Mouse (Mus musculus): ENCODE measurements around the gene Usp30. TPM values are rescaled to one million over a fixed set of nuclear protein-coding genes. Genes with fewer than 3 reads are reported as not detected.

Gene Usp30
- polyA plus RNA-seq, 1 experiment from 2014 or later, result 16.4 TPM

- Histone ChIP-seq H3K9me3 (peaks cover 4% of the 10 kb centered on the region; the same call in 1 of the 2 replicates), H3K36me3 (no peaks in the 10 kb centered on the region), H3K4me1 (no peaks in the 10 kb centered on the region), H3K4me2 (no peak overlapping the region), H3K27ac (no peak overlapping the region), H3K27me3 (no peaks in the 10 kb centered on the region), H3K4me3 (no peak overlapping the region), H3K9ac (no peak overlapping the region)
- ATAC-seq (ENCODE audit: insufficient number of reproducible peaks, insufficient read depth, low FRiP score, low TSS enrichment, low read depth), result no peak
- 82% methylated on average over 9 of the region's 9 CpGs for WGBS
Observed at GRCm38 (mm10) chr5:114067543-114067942, 2.3 kb downstream of the Usp30 start.

DNA sequence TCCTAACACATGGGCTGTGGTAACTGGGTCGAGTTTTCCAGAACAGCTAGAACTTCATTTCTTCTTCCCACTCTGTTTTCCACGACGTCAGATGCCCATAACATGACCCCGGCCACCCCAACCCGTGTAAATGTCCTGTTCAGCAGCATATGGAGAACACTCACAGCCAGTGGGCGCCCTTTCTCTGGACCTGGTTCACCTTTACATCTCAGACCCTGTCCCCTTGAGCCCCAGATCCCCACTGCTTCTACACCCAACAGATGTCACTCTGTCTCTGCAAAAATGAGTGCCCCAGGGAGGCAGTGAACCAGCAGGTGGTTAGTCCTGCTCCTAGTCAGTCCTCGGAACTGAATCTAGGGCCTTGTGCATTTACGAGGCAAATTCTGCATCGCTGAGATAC, 2.7 kb downstream of the Usp30 start:
- no peak overlapping the region for H3K9ac ChIP-seq
- no peaks in the 10 kb centered on the region for H3K27me3 ChIP-seq
- no peaks in the 10 kb centered on the region for H3K36me3 ChIP-seq
- H3K4me2 ChIP-seq, result no peak overlapping the region
- WGBS, result 77% methylated on average over 9 of the region's 9 CpGs
- ATAC-seq (ENCODE audit: insufficient number of reproducible peaks, insufficient read depth, low FRiP score, low TSS enrichment, low read depth), result no peak
- H3K27ac ChIP-seq, result no peak overlapping the region
- peaks cover 4% of the 10 kb centered on the region; the same call in 1 of the 2 replicates for H3K9me3 ChIP-seq
- no peaks in the 10 kb centered on the region for H3K4me1 ChIP-seq
- H3K4me3 ChIP-seq, result no peak overlapping the region

DNA sequence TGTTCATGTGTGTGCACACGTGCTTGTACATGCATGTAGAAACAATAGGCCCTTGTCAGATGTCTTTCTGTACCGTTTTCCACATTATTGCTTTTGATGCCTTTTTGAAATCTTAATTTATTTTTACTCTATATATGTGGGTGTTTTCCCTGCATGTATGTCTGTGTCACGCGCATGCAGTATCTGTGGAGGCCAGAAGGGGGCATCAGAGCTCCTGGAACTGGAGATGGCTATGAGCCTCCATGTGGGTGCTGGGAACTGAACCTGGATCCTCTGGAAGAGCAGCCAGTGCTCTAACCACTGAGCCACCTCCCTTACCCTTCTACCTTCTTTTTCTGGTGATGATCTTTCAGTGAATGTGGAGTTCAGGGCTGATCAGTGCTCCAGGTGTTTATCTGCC, 5.6 kb downstream of the Usp30 start:
- no peak for ATAC-seq (ENCODE audit: insufficient number of reproducible peaks, insufficient read depth, low FRiP score, low TSS enrichment, low read depth)
- no peaks in the 10 kb centered on the region for H3K4me1 ChIP-seq
- no peak overlapping the region for H3K27ac ChIP-seq
- no peaks in the 10 kb centered on the region for H3K36me3 ChIP-seq
- no peaks in the 10 kb centered on the region for H3K27me3 ChIP-seq
- no peak overlapping the region for H3K4me3 ChIP-seq
- peaks cover 4% of the 10 kb centered on the region; the same call in 1 of the 2 replicates for H3K9me3 ChIP-seq
- H3K9ac ChIP-seq, result no peak overlapping the region
- WGBS, result 94% methylated on average over 4 of the region's 4 CpGs
- no peak overlapping the region for H3K4me2 ChIP-seq

- H3K27ac ChIP-seq, result no peak overlapping the region
Observed at GRCm38 (mm10) chr5:114072262-114072661, 7.0 kb downstream of the Usp30 start.

GRCm38 (mm10) chr5:114077009-114077408, 11.7 kb downstream of the Usp30 start:
- no peak for ATAC-seq (ENCODE audit: insufficient number of reproducible peaks, insufficient read depth, low FRiP score, low TSS enrichment, low read depth)
- no peaks in the 10 kb centered on the region for H3K9me3 ChIP-seq
- no peak overlapping the region for H3K4me3 ChIP-seq
- no peak overlapping the region for H3K9ac ChIP-seq
- 67% methylated on average over 8 of the region's 8 CpGs for WGBS
- no peak overlapping the region for H3K4me2 ChIP-seq
- no peak overlapping the region for H3K27ac ChIP-seq
- no peaks in the 10 kb centered on the region for H3K4me1 ChIP-seq
- H3K36me3 ChIP-seq, result no peaks in the 10 kb centered on the region
- H3K27me3 ChIP-seq, result no peaks in the 10 kb centered on the region

More at GRCm38 (mm10) chr5:114072262-114072661, 7.0 kb downstream of the Usp30 start:
- H3K4me2 ChIP-seq, result no peak overlapping the region
- whole genome bisulfite sequencing, result 49% methylated on average over 2 of the region's 2 CpGs
- H3K36me3 ChIP-seq, result no peaks in the 10 kb centered on the region
- no peaks in the 10 kb centered on the region for H3K27me3 ChIP-seq
- H3K9ac ChIP-seq, result no peak overlapping the region
- ATAC-seq (ENCODE audit: insufficient number of reproducible peaks, insufficient read depth, low FRiP score, low TSS enrichment, low read depth), result no peak
- no peaks in the 10 kb centered on the region for H3K4me1 ChIP-seq
- peaks cover 4% of the 10 kb centered on the region; the same call in 1 of the 2 replicates for H3K9me3 ChIP-seq
- no peak overlapping the region for H3K4me3 ChIP-seq

GRCm38 (mm10) chr5:114085501-114085900, 20.2 kb downstream of the Usp30 start:
- Histone ChIP-seq H3K36me3 (no peaks in the 10 kb centered on the region), H3K9ac (no peak overlapping the region), H3K27me3 (no peaks in the 10 kb centered on the region), H3K4me1 (no peaks in the 10 kb centered on the region), H3K4me3 (no peak overlapping the region), H3K4me2 (no peak overlapping the region), H3K9me3 (no peaks in the 10 kb centered on the region), H3K27ac (no peak overlapping the region)
- 82% methylated on average over 14 of the region's 14 CpGs for WGBS
- ATAC-seq (ENCODE audit: insufficient number of reproducible peaks, insufficient read depth, low FRiP score, low TSS enrichment, low read depth), result no peak

- peaks cover 6% of the 10 kb centered on the region; the same call in 1 of the 2 replicates for H3K4me1 ChIP-seq
- ATAC-seq (ENCODE audit: insufficient number of reproducible peaks, insufficient read depth, low FRiP score, low TSS enrichment, low read depth), result no peak
- no peaks in the 10 kb centered on the region for H3K27me3 ChIP-seq
- no peak overlapping the region for H3K27ac ChIP-seq
- no peaks in the 10 kb centered on the region for H3K9me3 ChIP-seq
- H3K4me2 ChIP-seq, result no peak overlapping the region
- H3K9ac ChIP-seq, result no peak overlapping the region
- WGBS, result 61% methylated on average over 12 of the region's 12 CpGs
- no peak overlapping the region for H3K4me3 ChIP-seq
- H3K36me3 ChIP-seq, result no peaks in the 10 kb centered on the region
Observed at GRCm38 (mm10) chr5:114087875-114088480, 22.7 kb downstream of the Usp30 start.

GRCm38 (mm10) chr5:114090421-114091013, 25.3 kb downstream of the Usp30 start:
- Histone ChIP-seq H3K9ac (no peak overlapping the region), H3K4me2 (peak overlapping the region; percentile 62), H3K36me3 (no peaks in the 10 kb centered on the region), H3K27ac (no peak overlapping the region), H3K4me1 (peaks cover 6% of the 10 kb centered on the region; the same call in 1 of the 2 replicates), H3K27me3 (no peaks in the 10 kb centered on the region), H3K4me3 (peak overlapping the region; percentile 33), H3K9me3 (no peaks in the 10 kb centered on the region)
- ATAC-seq (ENCODE audit: insufficient number of reproducible peaks, insufficient read depth, low FRiP score, low TSS enrichment, low read depth), result no peak
- 15% methylated on average over 7 of the region's 7 CpGs for WGBS

DNA sequence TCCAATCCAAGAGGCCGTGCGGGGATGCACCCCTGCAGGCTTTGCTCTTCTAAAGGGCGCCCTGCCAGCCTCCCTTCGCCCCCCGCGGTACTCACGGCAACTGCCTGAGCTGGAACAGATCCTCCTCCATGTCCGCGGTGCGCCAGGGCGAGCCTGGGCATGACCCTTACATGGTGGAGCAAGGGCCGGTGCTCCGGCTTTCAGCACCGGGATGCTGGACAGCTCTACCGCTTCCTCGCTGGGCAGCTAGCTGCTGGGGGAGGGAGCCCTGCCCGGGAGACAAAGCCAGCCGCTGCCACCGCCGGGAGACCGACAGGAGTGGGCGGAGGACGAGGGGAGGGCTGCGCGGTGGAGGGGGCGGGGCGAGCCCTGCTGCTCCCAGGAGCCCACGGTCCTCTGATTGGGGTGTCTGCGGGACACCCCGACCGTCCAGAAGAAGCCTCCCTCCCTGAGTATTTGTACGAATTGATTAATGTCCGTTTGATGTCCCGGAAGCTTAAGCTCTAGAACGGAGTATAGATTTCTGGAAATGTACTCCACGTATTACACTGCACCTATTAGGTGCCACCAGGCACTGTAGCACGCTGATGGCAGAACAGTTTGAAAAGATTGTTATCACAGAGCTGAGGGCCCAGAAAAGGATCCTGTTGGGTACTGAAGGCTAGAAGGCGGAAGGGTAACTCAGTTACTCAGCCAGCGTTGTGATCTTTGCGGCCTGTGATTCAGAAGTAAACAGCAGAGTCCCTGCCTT, 26.0 kb downstream of the Usp30 start, which contains the start of gene Svop:
Gene Svop (minus strand): TSS at position 514 of the 751 bp plus-strand sequence.
- H3K27ac ChIP-seq, result no peak within 1 kb of the TSS
- ATAC-seq (ENCODE audit: insufficient number of reproducible peaks, insufficient read depth, low FRiP score, low TSS enrichment, low read depth), result 0 out of 2 replicates have a peak, but pooled peaks have one; percentile 10

DNA sequence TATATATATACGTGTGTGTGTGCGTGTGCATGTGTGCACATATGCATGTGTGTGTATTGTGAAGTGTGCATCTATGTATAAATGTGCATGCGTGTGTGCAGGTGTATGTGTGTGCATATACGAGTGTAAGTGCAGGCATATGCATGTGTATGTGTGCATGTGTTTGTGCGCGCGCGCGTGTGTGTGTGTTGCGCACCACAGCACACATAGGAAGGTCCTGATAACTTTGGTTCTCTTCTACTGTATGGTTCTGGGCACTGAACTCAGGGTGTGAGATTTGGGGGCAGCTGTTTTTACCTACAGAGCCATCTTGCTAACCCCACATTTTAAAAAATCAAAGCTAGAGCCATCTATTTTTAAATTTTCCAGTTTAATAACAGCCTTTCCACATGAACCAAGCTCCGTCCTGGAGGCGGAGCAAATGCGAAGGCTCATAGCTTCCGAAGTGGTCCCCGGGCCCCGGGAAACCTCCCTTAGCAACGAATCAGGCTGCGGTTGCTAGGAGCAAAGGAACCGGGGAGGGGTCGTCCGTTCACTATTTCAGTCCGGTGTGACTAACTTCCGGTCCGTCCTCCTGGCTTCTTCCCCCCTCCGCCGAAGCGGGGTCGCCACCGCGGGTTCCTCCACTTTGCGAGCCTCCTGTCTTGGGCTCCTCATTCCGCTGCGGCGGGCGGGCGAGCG, 34.6 kb downstream of the Usp30 start:
- H3K4me1 ChIP-seq, result peaks cover 13% of the 10 kb centered on the region
- no peaks in the 10 kb centered on the region for H3K27me3 ChIP-seq
- H3K27ac ChIP-seq, result peak overlapping the region; percentile 18; the same call in 1 of the 2 replicates
- H3K36me3 ChIP-seq, result peaks cover 26% of the 10 kb centered on the region
- peak overlapping the region; percentile 96 for H3K9ac ChIP-seq
- peak overlapping the region; percentile 97 for H3K4me2 ChIP-seq
- H3K4me3 ChIP-seq, result peak overlapping the region; percentile 97
- H3K9me3 ChIP-seq, result no peaks in the 10 kb centered on the region
- ATAC-seq (ENCODE audit: insufficient number of reproducible peaks, insufficient read depth, low FRiP score, low TSS enrichment, low read depth), result peak; percentile 74
- 8% methylated on average over 37 of the region's 37 CpGs for WGBS

More for the DNA sequence above, 26.0 kb downstream of the Usp30 start, which contains the start of gene Svop:
- Histone ChIP-seq H3K36me3 (no peaks in the 10 kb centered on the region), H3K27me3 (no peaks in the 10 kb centered on the region), H3K9ac (0 out of 2 replicates have a peak within 1 kb of the TSS, but pooled peaks have one; percentile 11), H3K4me1 (peaks cover 6% of the 10 kb centered on the region; the same call in 1 of the 2 replicates), H3K4me2 (peak within 1 kb of the TSS; percentile 62), H3K4me3 (peak within 1 kb of the TSS; percentile 33), H3K9me3 (no peaks in the 10 kb centered on the region)
- 2% methylated on average over 40 of the region's 40 CpGs for WGBS

Data from embryonic facial prominence, embryonic 13.5 days (tissue).